Mouse (Mus musculus) midbrain, embryonic 13.5 days (tissue): ENCODE results near the gene Gm10799. TPM values are rescaled to one million over a fixed set of nuclear protein-coding genes. Genes with fewer than 3 reads are reported as not detected.
A peak's percentile ranks its signal among the peaks of the same experiment; 100 is the strongest.
"Not testable (repeated sequence)": the region's sequence is repeated elsewhere in the genome, so short reads cannot be mapped to it uniquely, and the experiment has no call there.

Experiments
- ATAC-seq: fragments of 200-750 bp; cut with Nextera tagmentation; 2 replicates; pipeline ENCODE4 v1.8.0; 2017; ENCODE audit warnings: mild to moderate bottlenecking, moderate TSS enrichment, moderate library complexity
- H3K27ac ChIP-seq: fragments of 300-500 bp; sonication (generic); 2 replicates; pipeline ENCODE4 v1.5.1; 2015; ENCODE audit warnings: inconsistent platforms, mild to moderate bottlenecking, moderate library complexity
- H3K27me3 ChIP-seq: fragments of 300-500 bp; sonication (generic); 2 replicates; pipeline ENCODE4 v1.6.1; 2015; ENCODE audit warnings: mild to moderate bottlenecking, inconsistent platforms
- H3K36me3 ChIP-seq: fragments of 300-500 bp; sonication (generic); 2 replicates; pipeline ENCODE4 v1.6.1; 2015; ENCODE audit warnings: mild to moderate bottlenecking, inconsistent platforms
- H3K4me1 ChIP-seq: fragments of 300-500 bp; sonication (generic); replicated peaks from 2 replicates; pipeline ENCODE4 v1.6.1; 2015; ENCODE audit warnings: inconsistent platforms
- H3K4me2 ChIP-seq: fragments of 300-500 bp; sonication (generic); replicated peaks from 2 replicates; pipeline ENCODE4 v1.6.1; 2015; ENCODE audit warnings: moderate library complexity, mild to moderate bottlenecking, inconsistent platforms
- H3K4me3 ChIP-seq: fragments of 300-500 bp; sonication (generic); replicated peaks from 2 replicates; pipeline ENCODE4 v1.5.1; 2015; ENCODE audit warnings: mild to moderate bottlenecking, inconsistent platforms
- H3K9ac ChIP-seq: fragments of 300-500 bp; sonication (generic); replicated peaks from 2 replicates; pipeline ENCODE4 v1.6.1; 2015; ENCODE audit warnings: mild to moderate bottlenecking, inconsistent platforms
- H3K9me3 ChIP-seq: fragments of 300-500 bp; sonication (generic); 2 replicates; pipeline ENCODE4 v1.6.1; 2016; ENCODE audit warnings: mild to moderate bottlenecking, inconsistent platforms
- WGBS: fragments of 180-500 bp; shearing (Covaris S2); methylation state at CpG from one replicate; pipeline ENCODE4 v1.1.7; 2015; 5-methylcytosine and 5-hydroxymethylcytosine counted together
- polyA plus RNA-seq: library from polyadenylated mRNA; unstranded; fragments of >200 nt; fragmentation: Nextera tagmentation; extraction: Ambion mirVana; gene quantifications from 2 replicates; pipeline ENCODE4 v1.2.1, GENCODE M21; 2015

Gm10799 gene
- not detected in 2 replicates for polyA plus RNA-seq

DNA sequence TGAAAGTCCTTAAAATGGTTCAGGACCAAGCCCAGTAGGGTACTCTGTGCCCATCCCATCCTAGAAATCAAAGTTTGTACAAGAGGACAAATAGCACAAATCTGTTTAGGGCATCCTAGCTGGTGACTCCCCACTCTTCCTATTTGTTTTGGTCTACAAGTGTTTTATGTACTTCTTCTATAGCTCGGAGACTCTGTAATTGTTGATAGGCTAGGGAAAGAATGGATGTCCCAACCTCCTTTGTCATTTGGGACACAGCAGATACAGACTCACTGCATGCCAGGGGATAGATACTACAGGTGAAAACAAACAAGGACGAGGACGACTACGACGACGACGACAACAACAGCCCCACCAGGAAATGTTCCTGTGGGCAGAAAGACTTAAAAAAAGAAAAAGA is at the start of gene Gm10799:
Gene Gm10799, minus strand, starts transcription at position 101 of the 400 bp plus-strand sequence.
- H3K27ac ChIP-seq, H3K4me3 ChIP-seq, H3K27me3 ChIP-seq, H3K9me3 ChIP-seq, H3K36me3 ChIP-seq, H3K9ac ChIP-seq, H3K4me1 ChIP-seq, ATAC-seq, H3K4me2 ChIP-seq: not testable (repeated sequence)
- WGBS = 88% methylated on average over 7 of the region's 7 CpGs

DNA sequence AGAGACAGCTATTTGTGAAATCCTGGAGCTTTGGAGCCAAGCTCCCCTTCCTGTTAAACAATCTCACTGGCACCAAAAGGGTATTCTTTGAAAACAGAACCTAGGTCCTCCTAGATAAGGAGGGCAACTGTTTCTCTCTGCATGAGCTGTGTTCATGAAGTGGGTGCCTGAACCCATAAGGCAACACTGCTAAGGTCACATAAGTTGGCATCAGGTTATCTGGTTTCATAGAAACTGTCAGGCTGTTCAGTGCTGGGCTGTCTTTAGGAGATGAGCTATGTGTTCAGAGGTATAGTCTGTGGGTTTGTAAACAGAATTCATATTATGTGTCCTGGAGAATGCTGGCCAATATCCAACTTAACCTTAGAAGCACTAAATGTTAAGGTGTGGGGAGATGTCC is 48.8 kb upstream of the Gm10799 start:
- H3K4me1 ChIP-seq, ATAC-seq, H3K9ac ChIP-seq, H3K9me3 ChIP-seq, H3K36me3 ChIP-seq, H3K4me3 ChIP-seq, H3K4me2 ChIP-seq, H3K27ac ChIP-seq: not testable (repeated sequence)
- peaks cover 11% of the 10 kb centered on the region; the same call in 1 of the 2 replicates for H3K27me3 ChIP-seq

DNA sequence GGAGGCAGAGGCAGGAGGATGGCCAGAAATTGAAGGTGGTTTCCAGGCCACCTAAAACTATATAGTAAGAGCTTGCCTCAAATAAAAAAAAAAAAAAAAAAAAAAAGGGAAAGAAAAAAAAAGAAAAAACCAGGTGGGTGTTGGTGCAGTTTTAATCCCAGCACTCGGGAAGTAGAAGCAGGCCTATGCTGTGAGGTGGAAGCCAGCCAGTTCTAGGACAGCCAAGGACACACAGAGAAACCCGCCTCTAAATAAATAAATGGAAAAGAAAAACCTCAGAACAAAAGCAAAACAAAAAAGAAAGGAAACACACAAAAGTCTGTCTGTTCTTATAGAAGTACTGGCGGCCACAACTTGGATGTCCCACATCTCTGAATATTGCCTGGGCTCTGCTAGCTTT is 46.5 kb upstream of the Gm10799 start:
- Histone ChIP-seq H3K4me3 (no peak overlapping the region), H3K9me3 (no peaks in the 10 kb centered on the region), H3K4me1 (no peaks in the 10 kb centered on the region), H3K9ac (no peak overlapping the region), H3K27ac (no peak overlapping the region), H3K36me3 (no peaks in the 10 kb centered on the region), H3K27me3 (no peaks in the 10 kb centered on the region), H3K4me2 (no peak overlapping the region)
- WGBS = 90% methylated on average over 3 of the region's 3 CpGs
- ATAC-seq = no peak

DNA sequence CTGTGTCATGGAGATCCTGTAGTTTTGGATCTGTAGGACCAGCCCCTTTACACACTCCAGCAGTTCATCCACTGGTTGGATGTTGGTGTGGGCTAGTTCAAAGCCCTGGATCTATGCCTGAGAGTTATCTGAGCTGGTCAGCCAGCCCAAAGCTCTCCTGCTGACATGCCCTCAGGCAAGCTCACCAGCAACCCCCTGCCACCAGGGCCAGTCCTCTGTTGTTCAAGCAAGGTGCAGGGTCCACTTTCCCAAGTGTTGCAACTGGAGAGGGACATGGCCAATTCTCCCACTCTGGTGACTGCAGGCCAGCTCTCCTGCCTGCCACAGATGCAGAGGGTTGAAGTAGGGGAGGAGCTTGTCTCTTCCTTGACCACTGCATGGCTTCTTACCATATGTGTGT is 45.2 kb upstream of the Gm10799 start:
- H3K9me3 ChIP-seq = not testable (repeated sequence)

DNA sequence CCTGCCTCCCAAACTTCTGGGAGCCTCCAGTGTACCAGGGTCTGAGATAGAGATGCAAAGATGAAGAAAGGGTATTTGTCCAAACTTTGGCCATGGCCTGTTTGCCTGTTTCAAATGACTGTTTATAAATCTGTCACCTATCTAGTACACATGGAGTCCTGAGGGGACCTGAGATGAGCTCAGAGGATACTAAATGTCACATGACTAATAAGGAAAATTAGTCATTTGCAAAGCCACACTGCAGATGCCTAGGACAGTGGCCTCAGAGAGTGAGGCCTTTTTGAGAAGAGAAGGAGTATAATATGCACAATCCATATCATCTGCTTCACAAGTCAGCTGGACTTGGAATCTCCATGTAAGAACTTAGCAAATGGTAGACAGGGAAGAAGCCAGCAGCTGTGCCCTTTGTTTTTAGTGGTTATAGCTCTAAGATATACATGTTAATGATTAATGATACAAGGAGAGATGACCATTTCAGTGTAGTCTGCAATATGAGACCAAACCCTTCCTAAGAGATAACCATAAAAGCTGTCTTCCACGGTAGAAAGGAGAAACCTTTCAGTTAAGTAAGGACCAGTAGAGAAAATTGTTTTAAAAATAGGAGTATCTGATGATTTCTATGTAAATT is 42.9 kb upstream of the Gm10799 start:
- H3K4me1 ChIP-seq, H3K9ac ChIP-seq, ATAC-seq, H3K36me3 ChIP-seq, H3K27me3 ChIP-seq, H3K27ac ChIP-seq, H3K4me2 ChIP-seq, H3K4me3 ChIP-seq, H3K9me3 ChIP-seq: not testable (repeated sequence)
- WGBS = no CpG with 5 or more reads among the region's 1 CpGs

More for the DNA sequence above, 45.2 kb upstream of the Gm10799 start:
- H3K4me2 ChIP-seq, H3K4me3 ChIP-seq, H3K4me1 ChIP-seq, H3K36me3 ChIP-seq, ATAC-seq, H3K27ac ChIP-seq, H3K27me3 ChIP-seq, H3K9ac ChIP-seq: not testable (repeated sequence)

DNA sequence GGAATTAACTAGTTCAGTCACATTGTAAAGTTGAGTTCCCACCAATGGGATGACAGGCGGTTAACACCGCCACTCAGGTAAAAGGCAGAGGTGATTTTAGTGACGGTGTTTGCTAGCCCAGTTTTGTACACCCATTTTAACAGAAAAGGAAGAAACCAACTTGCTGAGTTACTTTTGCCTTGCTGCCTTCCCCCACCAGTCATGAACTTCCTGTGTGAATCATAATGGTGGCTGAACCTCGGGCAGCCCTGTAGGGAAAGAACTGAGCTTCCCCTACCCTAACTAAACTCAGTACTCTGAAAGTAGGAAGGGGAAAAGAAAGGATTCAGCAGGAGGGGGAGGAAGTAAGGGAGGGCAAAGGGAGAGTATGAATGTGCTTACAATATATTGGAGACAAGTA is 41.7 kb upstream of the Gm10799 start:
- no peaks in the 10 kb centered on the region for H3K4me1 ChIP-seq
- no peak overlapping the region for H3K4me3 ChIP-seq
- H3K4me2 ChIP-seq = no peak overlapping the region
- H3K9ac ChIP-seq = no peak overlapping the region
- H3K27me3 ChIP-seq = no peaks in the 10 kb centered on the region
- WGBS = 88% methylated on average over 4 of the region's 4 CpGs
- H3K27ac ChIP-seq = no peak overlapping the region
- H3K36me3 ChIP-seq = no peaks in the 10 kb centered on the region
- no peaks in the 10 kb centered on the region for H3K9me3 ChIP-seq
- ATAC-seq = no peak

DNA sequence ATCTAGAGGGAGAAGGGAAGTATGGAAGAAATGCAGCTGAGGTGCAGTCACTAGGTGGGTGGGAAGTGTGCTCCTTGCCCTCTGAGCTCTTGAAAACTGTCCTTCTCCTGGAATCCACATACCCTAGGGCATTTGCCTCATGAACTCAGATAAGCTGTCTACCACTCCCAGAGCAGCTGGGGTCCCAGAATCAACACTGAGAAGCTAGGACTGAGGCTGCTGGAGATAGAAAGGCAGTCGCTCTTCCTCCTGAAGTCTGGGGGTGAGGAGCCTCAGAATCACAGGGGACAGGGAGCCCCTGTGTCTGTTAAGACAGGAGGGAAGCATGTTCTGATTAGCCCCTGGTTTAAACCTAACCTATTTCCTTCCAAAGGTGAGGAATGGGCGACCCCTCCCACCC is 41.2 kb upstream of the Gm10799 start:
- no peak for ATAC-seq
- no peak overlapping the region for H3K4me2 ChIP-seq
- no peaks in the 10 kb centered on the region for H3K4me1 ChIP-seq
- H3K36me3 ChIP-seq = no peaks in the 10 kb centered on the region
- no peak overlapping the region for H3K4me3 ChIP-seq
- H3K9ac ChIP-seq = no peak overlapping the region
- 81% methylated on average over 2 of the region's 2 CpGs for WGBS
- H3K27ac ChIP-seq = no peak overlapping the region
- no peaks in the 10 kb centered on the region for H3K27me3 ChIP-seq
- H3K9me3 ChIP-seq = no peaks in the 10 kb centered on the region

DNA sequence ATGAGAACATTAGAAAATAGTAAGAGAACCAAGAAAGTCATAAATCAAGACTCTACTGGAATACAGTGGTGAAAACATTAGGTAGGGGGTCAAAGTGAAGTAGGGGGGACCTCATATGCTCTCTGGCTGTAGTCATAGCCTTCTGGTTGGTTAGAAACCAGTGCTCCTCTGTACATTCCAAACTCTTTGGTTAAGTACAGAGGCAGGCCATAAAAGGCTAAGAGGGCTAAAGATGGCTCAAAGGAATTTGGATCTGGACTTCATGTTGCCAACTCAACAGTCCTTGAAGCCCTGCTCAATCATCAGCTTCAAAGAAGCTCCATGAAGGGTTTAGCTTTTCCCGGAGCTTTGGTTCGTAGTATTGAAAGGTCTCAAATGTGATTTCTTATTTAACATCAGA is 40.7 kb upstream of the Gm10799 start:
- not testable (repeated sequence) for H3K4me1 ChIP-seq, H3K27me3 ChIP-seq, H3K4me2 ChIP-seq, H3K9ac ChIP-seq, H3K4me3 ChIP-seq, H3K9me3 ChIP-seq, ATAC-seq, H3K27ac ChIP-seq, H3K36me3 ChIP-seq
- 88% methylated on average over 2 of the region's 2 CpGs for WGBS

DNA sequence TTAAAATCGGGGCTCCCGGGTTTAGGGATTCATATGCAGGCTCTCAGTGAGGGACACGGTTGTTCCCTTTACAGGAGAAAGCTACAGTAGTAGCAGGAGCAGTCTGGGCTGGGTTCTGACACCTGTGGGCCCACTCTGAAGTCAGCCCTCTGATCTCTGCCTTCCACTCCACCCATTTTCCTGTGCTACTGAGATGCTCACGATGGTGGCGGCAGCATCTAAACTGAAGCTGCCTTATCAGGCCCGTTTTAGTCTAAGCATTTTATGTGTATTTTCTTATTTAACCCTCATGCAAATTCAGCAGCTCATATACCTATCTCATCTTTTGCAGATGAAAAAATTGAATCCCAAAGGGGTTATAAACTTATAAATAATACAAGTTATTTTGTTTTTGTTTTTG is 36.5 kb upstream of the Gm10799 start:
- Histone ChIP-seq H3K9ac (no peak overlapping the region), H3K4me3 (no peak overlapping the region), H3K27me3 (no peaks in the 10 kb centered on the region), H3K36me3 (no peaks in the 10 kb centered on the region), H3K4me1 (no peaks in the 10 kb centered on the region), H3K4me2 (no peak overlapping the region), H3K9me3 (no peaks in the 10 kb centered on the region), H3K27ac (no peak overlapping the region)
- ATAC-seq = no peak
- WGBS = 89% methylated on average over 6 of the region's 6 CpGs

DNA sequence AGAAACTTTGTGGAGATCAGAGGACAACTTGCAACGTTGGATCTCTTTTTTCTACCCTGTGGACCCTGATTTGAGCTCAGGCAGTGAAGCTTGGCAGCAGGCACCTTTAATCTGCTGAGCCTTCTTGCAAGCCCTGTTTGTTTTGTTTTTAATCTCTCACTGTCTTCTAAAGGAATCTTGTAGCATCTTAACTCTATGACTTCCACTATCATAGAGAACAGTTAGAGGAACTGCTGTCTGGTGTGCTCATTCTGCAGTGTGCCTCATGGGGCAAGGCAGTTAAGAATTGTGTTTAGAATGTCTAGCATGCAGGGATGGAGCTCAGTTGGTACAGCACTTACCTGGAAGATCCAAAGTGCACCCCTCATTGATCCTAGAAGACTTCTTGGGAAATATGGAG is 31.6 kb upstream of the Gm10799 start:
- Histone ChIP-seq H3K27me3 (no peaks in the 10 kb centered on the region), H3K9me3 (no peaks in the 10 kb centered on the region), H3K9ac (no peak overlapping the region), H3K36me3 (no peaks in the 10 kb centered on the region), H3K4me3 (no peak overlapping the region), H3K4me1 (peaks cover 8% of the 10 kb centered on the region), H3K4me2 (no peak overlapping the region), H3K27ac (no peak overlapping the region)
- 17% methylated on average over 1 of the region's 1 CpGs for WGBS
- ATAC-seq = no peak

DNA sequence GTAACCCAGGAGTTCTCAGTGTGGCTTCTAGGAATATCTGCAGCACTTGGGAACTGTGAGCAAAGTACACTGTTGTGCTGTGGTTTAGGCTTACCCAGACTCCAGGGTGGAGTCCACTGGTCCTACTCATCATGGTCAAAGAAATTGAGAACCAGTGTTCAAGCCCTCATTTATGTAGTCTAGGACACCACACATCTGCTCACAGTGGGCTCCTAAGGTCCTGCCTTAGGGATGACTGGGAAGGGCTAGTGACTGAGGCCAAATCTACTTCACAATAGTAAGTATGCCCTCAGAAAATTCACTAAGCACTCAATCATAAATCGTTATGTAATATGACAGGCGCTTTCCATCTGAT is 30.9 kb upstream of the Gm10799 start:
- no peak overlapping the region for H3K9ac ChIP-seq
- no peak for ATAC-seq
- 96% methylated on average over 2 of the region's 2 CpGs for WGBS

DNA sequence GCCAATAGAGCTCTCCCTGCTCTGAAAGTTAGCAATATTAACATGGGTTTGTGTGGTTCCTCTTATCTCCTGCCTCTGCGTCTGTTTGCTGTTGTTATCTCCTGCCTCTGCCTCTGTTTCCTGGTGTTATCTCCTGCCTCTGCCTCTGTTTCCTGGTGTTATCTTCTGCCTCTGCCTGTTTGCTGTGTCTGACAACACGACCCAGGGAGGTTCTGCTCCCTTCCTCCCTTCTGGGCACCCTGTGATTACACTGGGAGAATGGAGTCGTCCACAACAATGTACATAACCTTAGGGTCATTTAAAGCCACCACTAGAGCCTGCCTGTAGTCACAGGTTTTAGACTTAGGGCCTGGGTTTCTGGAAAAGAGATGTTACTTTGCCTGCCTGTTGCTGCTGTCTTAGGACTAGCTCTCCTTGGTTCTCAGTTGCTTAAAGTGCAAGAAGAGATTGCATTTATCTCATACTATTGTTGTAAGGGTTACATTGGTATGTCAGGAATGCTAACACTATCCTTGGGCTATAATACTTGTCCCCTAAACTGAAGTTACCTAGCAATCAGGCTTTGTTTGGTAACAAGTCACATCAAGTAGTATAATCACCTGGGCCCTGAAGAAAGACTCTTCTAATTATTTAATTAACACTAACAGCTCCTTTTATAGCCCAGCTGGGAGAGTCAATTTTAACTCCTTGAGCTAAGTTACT is 30.3 kb upstream of the Gm10799 start:
- no peaks in the 10 kb centered on the region for H3K36me3 ChIP-seq
- no peak for ATAC-seq
- H3K27ac ChIP-seq = no peak overlapping the region
- peaks cover 8% of the 10 kb centered on the region for H3K4me1 ChIP-seq
- no peak overlapping the region for H3K4me3 ChIP-seq
- no peak overlapping the region for H3K4me2 ChIP-seq
- WGBS = 43% methylated on average over 3 of the region's 3 CpGs
- no peak overlapping the region for H3K9ac ChIP-seq
- no peaks in the 10 kb centered on the region for H3K9me3 ChIP-seq
- H3K27me3 ChIP-seq = no peaks in the 10 kb centered on the region

More for the DNA sequence above, 30.9 kb upstream of the Gm10799 start:
- H3K9me3 ChIP-seq = no peaks in the 10 kb centered on the region
- no peaks in the 10 kb centered on the region for H3K36me3 ChIP-seq
- H3K4me3 ChIP-seq = no peak overlapping the region
- no peak overlapping the region for H3K27ac ChIP-seq
- no peaks in the 10 kb centered on the region for H3K27me3 ChIP-seq
- peaks cover 8% of the 10 kb centered on the region for H3K4me1 ChIP-seq
- H3K4me2 ChIP-seq = no peak overlapping the region

DNA sequence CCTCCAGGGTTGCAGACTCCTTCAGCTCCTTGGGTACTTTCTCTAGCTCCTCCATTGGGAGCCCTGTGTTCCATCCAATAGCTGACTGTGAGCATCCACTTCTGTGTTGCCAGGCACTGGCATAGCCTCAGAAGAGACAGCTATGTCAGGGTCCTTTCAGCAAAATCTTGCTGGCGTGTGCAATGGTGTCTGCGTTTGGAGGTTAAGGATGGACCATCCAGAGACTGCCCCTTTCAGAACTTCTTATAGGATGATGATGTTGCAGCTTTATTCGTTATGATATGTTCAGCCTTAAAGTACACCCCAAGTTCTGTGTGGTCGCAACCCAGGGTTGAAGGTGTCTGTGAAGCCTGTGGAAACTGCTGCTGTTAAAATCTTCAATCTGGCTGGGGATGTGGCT is 29.0 kb upstream of the Gm10799 start:
- H3K27me3 ChIP-seq, H3K27ac ChIP-seq, ATAC-seq, H3K9ac ChIP-seq, H3K4me3 ChIP-seq, H3K36me3 ChIP-seq, H3K9me3 ChIP-seq, H3K4me1 ChIP-seq: not testable (repeated sequence)
- 0 out of 2 replicates have a peak overlapping the region, but pooled peaks have one; percentile 62 for H3K4me2 ChIP-seq
- WGBS = 97% methylated on average over 4 of the region's 4 CpGs
